Mouse (Mus musculus) midbrain, embryonic 11.5 days (tissue): Measurements from ENCODE around the gene Olfr1087. TPM values are rescaled to one million over a fixed set of nuclear protein-coding genes. Genes with fewer than 3 reads are reported as not detected.
"Not testable (repeated sequence)": the region's sequence is repeated elsewhere in the genome, so short reads cannot be mapped to it uniquely, and the experiment has no call there.

Experiments used
- ATAC-seq: fragments of 200-750 bp; cut with Nextera tagmentation; 2 replicates; pipeline ENCODE4 v1.8.0; 2017; ENCODE audit warnings: moderate TSS enrichment, moderate library complexity; ENCODE audit not compliant: low FRiP score
- DNase-seq: peaks from one replicate; pipeline ENCODE4 v3.0.0; 2015; ENCODE audit warnings: low spot score; ENCODE audit errors: missing footprints
- H3K27ac ChIP-seq: fragments of 300-500 bp; sonication (generic); 2 replicates; pipeline ENCODE4 v1.5.1; 2014; ENCODE audit warnings: low read depth, low read length
- H3K27me3 ChIP-seq: fragments of 300-500 bp; sonication (generic); 2 replicates; pipeline ENCODE4 v1.6.1; 2014; ENCODE audit warnings: mild to moderate bottlenecking, low read length, moderate library complexity, mixed read lengths; ENCODE audit not compliant: control insufficient read depth, insufficient read depth
- H3K36me3 ChIP-seq: fragments of 300-500 bp; sonication (generic); 2 replicates; pipeline ENCODE4 v1.6.1; 2014; ENCODE audit warnings: mild to moderate bottlenecking, low read length, moderate library complexity, mixed read lengths; ENCODE audit not compliant: control insufficient read depth, insufficient read depth
- H3K4me1 ChIP-seq: fragments of 300-500 bp; sonication (generic); 2 replicates; pipeline ENCODE4 v1.6.1; 2014; ENCODE audit warnings: low read length; ENCODE audit not compliant: control insufficient read depth, insufficient read depth
- H3K4me2 ChIP-seq: fragments of 300-500 bp; sonication (generic); 2 replicates; pipeline ENCODE4 v1.6.1; 2014; ENCODE audit warnings: mild to moderate bottlenecking, moderate library complexity
- H3K4me3 ChIP-seq: fragments of 300-500 bp; sonication (generic); 2 replicates; pipeline ENCODE4 v1.5.1; 2014; ENCODE audit warnings: low read depth, low read length
- H3K9ac ChIP-seq: fragments of 300-500 bp; sonication (generic); 2 replicates; pipeline ENCODE4 v1.6.1; 2014; ENCODE audit warnings: low read length
- H3K9me3 ChIP-seq: fragments of 300-500 bp; sonication (generic); 2 replicates; pipeline ENCODE4 v1.6.1; 2016; ENCODE audit warnings: low read length; ENCODE audit not compliant: control insufficient read depth
- WGBS: fragments of 180-500 bp; shearing (Covaris S2); extraction: QIAGEN DNeasy Blood & Tissue Kit; methylation state at CpG from one replicate; pipeline ENCODE4 v1.1.7; 2014; 5-methylcytosine and 5-hydroxymethylcytosine counted together
- polyA plus RNA-seq: library from polyadenylated mRNA; unstranded; fragments of >200 nt; fragmentation: Nextera tagmentation; extraction: Ambion mirVana; gene quantifications from 2 replicates; pipeline ENCODE4 v1.2.1, GENCODE M21; 2014

The Olfr1087 gene
- polyA plus RNA-seq, result not detected in 2 replicates

GRCm38 (mm10) chr2:86698295-86698694, at the start of gene Olfr1087:
Olfr1087 (minus strand) TSS chr2:86698395.
- H3K27me3 ChIP-seq, result no peaks in the 10 kb centered on the region
- no peaks in the 10 kb centered on the region for H3K36me3 ChIP-seq
- no peak for DNase-seq
- ATAC-seq, result no peak
- no peaks in the 10 kb centered on the region for H3K4me1 ChIP-seq
- no peak within 1 kb of the TSS for H3K27ac ChIP-seq
- H3K9ac ChIP-seq, result no peak within 1 kb of the TSS
- no peak within 1 kb of the TSS for H3K4me2 ChIP-seq
- H3K9me3 ChIP-seq, result no peaks in the 10 kb centered on the region
- no peak within 1 kb of the TSS for H3K4me3 ChIP-seq

DNA sequence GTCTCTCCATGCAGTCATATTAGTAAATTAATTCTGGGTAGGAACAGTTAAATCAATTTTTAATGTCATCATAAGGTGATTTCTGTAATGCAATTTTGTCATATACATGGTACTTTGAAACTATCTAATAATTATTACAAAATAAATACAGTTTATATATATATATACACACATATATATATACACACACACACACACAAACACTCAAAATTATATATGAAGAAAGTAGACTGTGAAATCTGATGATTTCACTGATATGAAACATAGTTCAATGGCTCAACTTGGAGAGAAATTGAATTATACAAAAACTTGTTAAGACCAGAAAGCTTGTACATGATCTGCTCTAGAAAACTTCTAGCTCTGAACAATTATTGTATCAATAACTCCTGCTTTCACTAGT, 35.4 kb upstream of the Olfr1087 start, which contains the start of gene Olfr1089:
Olfr1089 (minus strand) TSS at position 101 of the 400 bp plus-strand sequence.
- ATAC-seq (no peak), DNase-seq (no peak)
- no peak within 1 kb of the TSS for H3K4me3 ChIP-seq
- no peaks in the 10 kb centered on the region for H3K9me3 ChIP-seq
- H3K4me2 ChIP-seq, result no peak within 1 kb of the TSS
- no peak within 1 kb of the TSS for H3K27ac ChIP-seq
- H3K9ac ChIP-seq, result no peak within 1 kb of the TSS
- no peaks in the 10 kb centered on the region for H3K27me3 ChIP-seq
- no peaks in the 10 kb centered on the region for H3K4me1 ChIP-seq
- H3K36me3 ChIP-seq, result no peaks in the 10 kb centered on the region

- Histone ChIP-seq H3K27me3 (no peaks in the 10 kb centered on the region), H3K4me3 (no peak within 1 kb of the TSS), H3K9me3 (no peaks in the 10 kb centered on the region), H3K4me2 (no peak within 1 kb of the TSS), H3K4me1 (no peaks in the 10 kb centered on the region), H3K36me3 (no peaks in the 10 kb centered on the region), H3K27ac (no peak within 1 kb of the TSS), H3K9ac (no peak within 1 kb of the TSS)
- ATAC-seq (no peak), DNase-seq (no peak)
- WGBS, result 78% methylated on average over 2 of the region's 2 CpGs
Observed at GRCm38 (mm10) chr2:86679992-86680391, 18.2 kb downstream of the Olfr1087 start, which contains the start of gene Olfr1086. Olfr1086 (minus strand) TSS chr2:86680092.

- H3K9me3 ChIP-seq, result no peaks in the 10 kb centered on the region
- H3K27ac ChIP-seq, result no peak within 1 kb of the TSS
- no peaks in the 10 kb centered on the region for H3K4me1 ChIP-seq
- no peaks in the 10 kb centered on the region for H3K27me3 ChIP-seq
- DNase-seq (no peak), ATAC-seq (no peak)
- no peak within 1 kb of the TSS for H3K9ac ChIP-seq
- H3K4me2 ChIP-seq, result no peak within 1 kb of the TSS
- no peak within 1 kb of the TSS for H3K4me3 ChIP-seq
- no peaks in the 10 kb centered on the region for H3K36me3 ChIP-seq
- 36% methylated on average over 1 of the region's 1 CpGs for WGBS
Observed at GRCm38 (mm10) chr2:86661919-86662318, 36.3 kb downstream of the Olfr1087 start, which contains the start of gene Olfr1085. Olfr1085 (minus strand) TSS chr2:86662019.

- H3K4me2 ChIP-seq, DNase-seq, ATAC-seq, H3K9me3 ChIP-seq, H3K4me3 ChIP-seq, H3K27me3 ChIP-seq, H3K27ac ChIP-seq, H3K9ac ChIP-seq, H3K36me3 ChIP-seq, H3K4me1 ChIP-seq: not testable (repeated sequence)
- 91% methylated on average over 1 of the region's 1 CpGs for WGBS
Observed at GRCm38 (mm10) chr2:86639625-86640024, 58.6 kb downstream of the Olfr1087 start, which contains the start of gene Olfr1084. Olfr1084 (minus strand) TSS chr2:86639725.

Other genes with a start within 250 kb of the Olfr1087 start
- not detected in 2 replicates for gene Olfr1065, start 247.8 kb downstream of the Olfr1087 start, polyA plus RNA-seq
- gene Olfr1066, start 242.1 kb downstream of the Olfr1087 start, polyA plus RNA-seq, result not detected in 2 replicates
- gene Olfr228, start 211.0 kb downstream of the Olfr1087 start, polyA plus RNA-seq, result not detected in 2 replicates
- not detected in 2 replicates for gene Olfr1076, start 189.9 kb downstream of the Olfr1087 start, polyA plus RNA-seq
- not detected in 2 replicates for gene Olfr1079, start 155.9 kb downstream of the Olfr1087 start, polyA plus RNA-seq
- gene Olfr1080, start 140.2 kb downstream of the Olfr1087 start, polyA plus RNA-seq, result not detected in 2 replicates
- not detected in 2 replicates for gene Olfr1082, start 99.4 kb downstream of the Olfr1087 start, polyA plus RNA-seq
- not detected in 2 replicates for gene Olfr1084, start 58.7 kb downstream of the Olfr1087 start, polyA plus RNA-seq
- gene Olfr1085, start 36.4 kb downstream of the Olfr1087 start, polyA plus RNA-seq, result not detected in 2 replicates
- not detected in 2 replicates for gene Olfr1086, start 18.3 kb downstream of the Olfr1087 start, polyA plus RNA-seq
- gene Olfr1089, start 35.3 kb upstream of the Olfr1087 start, polyA plus RNA-seq, result not detected in 2 replicates
- not detected in 2 replicates for gene Olfr1090, start 60.6 kb upstream of the Olfr1087 start, polyA plus RNA-seq
- not detected in 2 replicates for gene Olfr1093, start 84.1 kb upstream of the Olfr1087 start, polyA plus RNA-seq
- not detected in 2 replicates for gene Olfr141, start 111.6 kb upstream of the Olfr1087 start, polyA plus RNA-seq
- gene Olfr1094, start 126.3 kb upstream of the Olfr1087 start, polyA plus RNA-seq, result not detected in 2 replicates
- gene Olfr1095, start 153.3 kb upstream of the Olfr1087 start, polyA plus RNA-seq, result not detected in 2 replicates
- gene Gm13723, start 176.4 kb upstream of the Olfr1087 start, polyA plus RNA-seq, result not detected in 2 replicates
- not detected in 2 replicates for gene Olfr1097, start 193.8 kb upstream of the Olfr1087 start, polyA plus RNA-seq
- gene Olfr1098, start 226.2 kb upstream of the Olfr1087 start, polyA plus RNA-seq, result not detected in 2 replicates